Mouse (Mus musculus) limb, embryonic 10.5 days (tissue): ENCODE data around the gene Olfr1323. TPM values are rescaled to one million over a fixed set of nuclear protein-coding genes. Genes with fewer than 3 reads are reported as not detected.

Experiments used
- DNase-seq: peaks from one replicate; pipeline ENCODE4 v3.0.0-alpha.2; 2017; ENCODE audit warnings: low spot score
- H3K27ac ChIP-seq: fragments of 300-500 bp; sonication (generic); 2 replicates; pipeline ENCODE4 v1.5.1; 2016; ENCODE audit warnings: mild to moderate bottlenecking
- H3K27me3 ChIP-seq: fragments of 300-500 bp; sonication (generic); 2 replicates; pipeline ENCODE4 v1.6.1; 2016; ENCODE audit warnings: low read depth, mild to moderate bottlenecking; ENCODE audit not compliant: poor library complexity, severe bottlenecking
- H3K36me3 ChIP-seq: fragments of 300-500 bp; sonication (generic); 2 replicates; pipeline ENCODE4 v1.6.1; 2016; ENCODE audit warnings: mild to moderate bottlenecking, moderate library complexity
- H3K4me1 ChIP-seq: fragments of 300-500 bp; sonication (generic); 2 replicates; pipeline ENCODE4 v1.6.1; 2016
- H3K4me3 ChIP-seq: fragments of 300-500 bp; sonication (generic); 2 replicates; pipeline ENCODE4 v1.5.1; 2016; ENCODE audit warnings: mild to moderate bottlenecking, moderate library complexity
- H3K9me3 ChIP-seq: fragments of 300-500 bp; sonication (generic); replicated peaks from 2 replicates; pipeline ENCODE4 v1.6.1; 2016; ENCODE audit warnings: mild to moderate bottlenecking
- WGBS: fragments of 180-500 bp; shearing (Covaris S2); methylation state at CpG from one replicate; pipeline ENCODE4 v1.1.7; 2016; 5-methylcytosine and 5-hydroxymethylcytosine counted together
- polyA plus RNA-seq: library from polyadenylated mRNA; unstranded; fragments of >200 nt; fragmentation: Nextera tagmentation; extraction: Ambion mirVana; gene quantifications from 2 replicates; pipeline ENCODE4 v1.2.1, GENCODE M21; 2016

Gene Olfr1323
- not detected in 2 replicates for polyA plus RNA-seq

DNA sequence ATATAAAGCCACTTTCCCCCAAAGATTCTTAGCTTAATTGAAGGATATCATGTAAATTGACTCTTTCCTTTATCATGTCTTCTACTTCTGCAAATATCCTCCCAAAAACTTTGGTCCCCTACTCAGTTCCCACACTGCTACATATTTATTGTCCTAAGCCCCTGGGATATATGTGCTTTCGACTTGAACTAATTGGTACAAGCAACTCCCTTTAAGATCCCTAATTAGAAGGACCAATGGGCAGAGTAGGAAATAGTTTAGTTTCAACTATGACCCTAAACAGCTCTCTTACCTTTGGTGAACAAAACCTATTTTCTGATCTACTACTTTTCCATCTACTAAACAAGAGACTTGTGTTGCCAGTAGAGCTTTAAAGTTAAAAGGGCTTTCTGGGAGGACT lies at the start of gene Olfr1323:
Gene Olfr1323, minus strand, starts transcription at position 101 of the 400 bp plus-strand sequence.
- no peak within 1 kb of the TSS for H3K27ac ChIP-seq
- no peak for DNase-seq
- WGBS: 71% methylated on average over 1 of the region's 1 CpGs

DNA sequence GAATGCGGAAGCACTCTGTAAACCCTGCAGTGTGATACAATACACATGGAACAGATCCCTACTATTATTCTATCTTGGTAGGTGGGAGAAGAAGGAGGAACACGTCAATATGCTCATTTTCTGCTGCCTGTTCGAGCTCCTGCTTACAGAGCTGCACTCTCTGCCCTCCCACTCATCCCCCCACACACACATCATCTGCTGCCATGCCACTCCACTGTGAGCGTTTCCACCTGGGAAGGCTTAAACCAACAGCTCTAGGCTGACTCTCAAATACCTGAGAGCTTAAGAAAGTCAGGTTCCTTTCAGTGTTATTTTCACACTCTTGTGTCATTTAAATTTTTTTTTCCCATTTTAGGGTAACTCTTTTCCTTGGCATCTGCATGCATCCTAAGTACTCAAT lies 6.9 kb downstream of the Olfr1323 start:
- DNase-seq: no peak
- Histone ChIP-seq H3K27ac (no peak overlapping the region), H3K4me1 (no peaks in the 10 kb centered on the region), H3K27me3 (no peaks in the 10 kb centered on the region), H3K36me3 (no peaks in the 10 kb centered on the region), H3K9me3 (no peaks in the 10 kb centered on the region), H3K4me3 (no peak overlapping the region)
- WGBS: 58% methylated on average over 4 of the region's 4 CpGs

More for the DNA sequence above, at the start of gene Olfr1323:
- H3K36me3 ChIP-seq: no peaks in the 10 kb centered on the region
- H3K4me3 ChIP-seq: no peak within 1 kb of the TSS
- H3K27me3 ChIP-seq: no peaks in the 10 kb centered on the region
- H3K9me3 ChIP-seq: no peaks in the 10 kb centered on the region
- no peaks in the 10 kb centered on the region for H3K4me1 ChIP-seq

Other genes starting within 250 kb of the Olfr1323 start
- 0.81 and 0.84 TPM in 2 replicates for gene Igsf1, start 221.6 kb downstream of the Olfr1323 start, polyA plus RNA-seq
- gene Olfr1322, start 127.9 kb downstream of the Olfr1323 start, polyA plus RNA-seq: not detected in 2 replicates